Mouse (Mus musculus): ENCODE data around the gene Tph2.

GRCm38 (mm10) chr10:115060759-115061158 lies 124.1 kb downstream of the Tph2 start:
- TF ChIP-seq POLR2A (IDR thresholded peaks at IDR 0.05; ENCODE audit: low read depth, low read length) (no peak), CTCF (IDR thresholded peaks at IDR 0.05; ENCODE audit: extremely low read depth, insufficient read depth, insufficient read length, insufficient replicate concordance) (no peak)

Measured in spleen, adult 2 months (tissue).